Mouse (Mus musculus): ENCODE data around the gene Olfr1218. TPM values are rescaled to one million over a fixed set of nuclear protein-coding genes. Genes with fewer than 3 reads are reported as not detected.

Olfr1218 gene
- total RNA-seq (2023): not detected

GRCm38 (mm10) chr2:89061087-89061486 lies at the start of gene Olfr1218:
Gene Olfr1218, minus strand, starts transcription at chr2:89061187.

GRCm38 (mm10) chr2:89106735-89107134 lies 45.7 kb upstream of the Olfr1218 start, which contains the start of gene Olfr1220:
Gene Olfr1220, minus strand, starts transcription at chr2:89106835.

GRCm38 (mm10) chr2:89083413-89083812 lies 22.4 kb upstream of the Olfr1218 start, which contains the start of gene Olfr1219:
Gene Olfr1219, minus strand, starts transcription at chr2:89083513.

GRCm38 (mm10) chr2:89031965-89032364 lies 29.0 kb downstream of the Olfr1218 start, which contains the start of gene Olfr1217:
Gene Olfr1217, minus strand, starts transcription at chr2:89032065.

GRCm38 (mm10) chr2:89018240-89018639 lies 42.7 kb downstream of the Olfr1218 start, which contains the start of gene Olfr1216:
Gene Olfr1216, minus strand, starts transcription at chr2:89018340.

GRCm38 (mm10) chr2:89006873-89007272 lies 54.1 kb downstream of the Olfr1218 start, which contains the start of gene Olfr1215:
Gene Olfr1215, minus strand, starts transcription at chr2:89006973.

Other genes starting within 250 kb of the Olfr1218 start
- not detected for gene Olfr1202, start 246.7 kb downstream of the Olfr1218 start, total RNA-seq (2023)
- gene Olfr1205, start 231.4 kb downstream of the Olfr1218 start, total RNA-seq (2023): not detected
- gene Olfr1204, start 211.9 kb downstream of the Olfr1218 start, total RNA-seq (2023): not detected
- gene Olfr1206, start 198.0 kb downstream of the Olfr1218 start, total RNA-seq (2023): not detected
- not detected for gene Olfr1208, start 158.9 kb downstream of the Olfr1218 start, total RNA-seq (2023)
- gene Olfr1209, start 146.0 kb downstream of the Olfr1218 start, total RNA-seq (2023): not detected
- gene Olfr1211, start 123.1 kb downstream of the Olfr1218 start, total RNA-seq (2023): not detected
- not detected for gene Olfr1212, start 107.2 kb downstream of the Olfr1218 start, total RNA-seq (2023)
- gene Gm13762, start 80.9 kb downstream of the Olfr1218 start, total RNA-seq (2023): not detected
- gene Olfr1214, start 68.5 kb downstream of the Olfr1218 start, total RNA-seq (2023): not detected
- gene Olfr1215, start 54.2 kb downstream of the Olfr1218 start, total RNA-seq (2023): not detected
- gene Olfr1216, start 42.8 kb downstream of the Olfr1218 start, total RNA-seq (2023): not detected
- not detected for gene Olfr1217, start 29.1 kb downstream of the Olfr1218 start, total RNA-seq (2023)
- gene Olfr1219, start 22.3 kb upstream of the Olfr1218 start, total RNA-seq (2023): not detected
- not detected for gene Olfr1220, start 45.6 kb upstream of the Olfr1218 start, total RNA-seq (2023)
- not detected for gene Olfr1221, start 56.1 kb upstream of the Olfr1218 start, total RNA-seq (2023)
- gene Olfr1222, start 71.9 kb upstream of the Olfr1218 start, total RNA-seq (2023): not detected
- not detected for gene Olfr1223, start 90.4 kb upstream of the Olfr1218 start, total RNA-seq (2023)
- not detected for gene Olfr1224-ps1, start 102.9 kb upstream of the Olfr1218 start, total RNA-seq (2023)
- gene Olfr1225, start 113.5 kb upstream of the Olfr1218 start, total RNA-seq (2023): not detected
- gene Olfr1226, start 138.9 kb upstream of the Olfr1218 start, total RNA-seq (2023): not detected
- not detected for gene Olfr1228, start 192.9 kb upstream of the Olfr1218 start, total RNA-seq (2023)
- not detected for gene Olfr1229, start 226.8 kb upstream of the Olfr1218 start, total RNA-seq (2023)
- not detected for gene Olfr1230, start 236.1 kb upstream of the Olfr1218 start, total RNA-seq (2023)
- not detected for gene Olfr1231, start 245.9 kb upstream of the Olfr1218 start, total RNA-seq (2023)